Mouse (Mus musculus) small intestine, adult 2 months (tissue): ENCODE results near the gene Myef2.

Source experiments
- CTCF ChIP-seq: fragments of 200-500 bp; IDR thresholded peaks from 2 replicates; pipeline ENCODE4 v1.5.1; 2012; ENCODE audit warnings: low read depth, mild to moderate bottlenecking, control low read depth, inconsistent platforms, low read length, moderate library complexity, mixed read lengths; ENCODE audit not compliant: insufficient replicate concordance, insufficient read length; ENCODE audit errors: extremely low read depth
- POLR2A ChIP-seq: fragments of 200-500 bp; IDR thresholded peaks from 2 replicates; pipeline ENCODE4 v1.6.1; 2012; ENCODE audit warnings: low read depth, mild to moderate bottlenecking, control low read depth, inconsistent platforms, low read length, moderate library complexity

- TF ChIP-seq CTCF = no peak
- TF ChIP-seq POLR2A = no peak
Measured at GRCm38 (mm10) chr2:125067373-125067772, 56.1 kb downstream of the Myef2 start.
